Mouse (Mus musculus) G1E (cell line): ENCODE measurements around the gene Pet117. TPM values are rescaled to one million over a fixed set of nuclear protein-coding genes. Genes with fewer than 3 reads are reported as not detected.

ENCODE experiments used
- ATAC-seq: 2 replicates; pipeline ENCODE4 v1.8.0; 2016; ENCODE audit warnings: mild to moderate bottlenecking; ENCODE audit not compliant: insufficient number of reproducible peaks, poor library complexity, low FRiP score, severe bottlenecking; ENCODE audit errors: extremely low read depth
- DNase-seq: peaks from one replicate; pipeline ENCODE4 v3.0.0; 2012; ENCODE audit warnings: low spot score
- H3K27me3 ChIP-seq: 2 replicates; pipeline ENCODE4 v1.6.1; 2012; ENCODE audit warnings: mild to moderate bottlenecking, low read length, inconsistent platforms; ENCODE audit not compliant: insufficient read depth
- H3K36me3 ChIP-seq: replicated peaks from 2 replicates; pipeline ENCODE3; 2012; ENCODE audit warnings: mild to moderate bottlenecking, inconsistent platforms
- H3K4me1 ChIP-seq: 2 replicates; pipeline ENCODE4 v1.6.1; 2012; ENCODE audit warnings: low read depth, low read length, inconsistent platforms, mixed read lengths; ENCODE audit not compliant: insufficient read depth
- H3K4me3 ChIP-seq: 2 replicates; pipeline ENCODE4 v1.5.1; 2012; ENCODE audit warnings: low read depth, mild to moderate bottlenecking, inconsistent platforms, low read length, moderate library complexity, mixed read lengths
- H3K9me3 ChIP-seq: replicated peaks from 2 replicates; pipeline ENCODE4 v1.6.1; 2012; ENCODE audit warnings: inconsistent platforms
- CTCF ChIP-seq: IDR thresholded peaks from 2 replicates; pipeline ENCODE4 v1.5.1; 2012; ENCODE audit warnings: low read depth, low read length, inconsistent platforms, mixed read lengths
- GATA1 ChIP-seq: IDR thresholded peaks from 2 replicates; pipeline ENCODE4 v1.6.1; 2012; ENCODE audit warnings: borderline replicate concordance, low read length, inconsistent platforms, mixed read lengths
- GATA2 ChIP-seq: IDR thresholded peaks from 2 replicates; pipeline ENCODE4 v1.6.1; 2012; ENCODE audit warnings: low read depth, low read length, inconsistent platforms, borderline replicate concordance
- POLR2AphosphoS5 ChIP-seq: IDR thresholded peaks from 2 replicates; pipeline ENCODE4 v1.6.1; 2012; ENCODE audit warnings: low read depth, low read length, inconsistent platforms; ENCODE audit not compliant: insufficient replicate concordance
- TAL1 ChIP-seq: conservative IDR thresholded peaks from 2 replicates; pipeline ENCODE4 v1.6.1; 2012; ENCODE audit warnings: low read depth, low read length, inconsistent platforms, mixed read lengths
- polyA plus RNA-seq: library from polyadenylated mRNA; stranded (reverse); fragments of >175 nt; gene quantifications from 2 replicates; pipeline ENCODE4 v1.2.3, GENCODE M21; 2012
- total RNA-seq, 2 experiments: library from RNA; stranded (forward) in 1 of 2; stranded (reverse) in 1 of 2; fragments of 200-1000 nt in 1 of 2; fragments of >200 nt in 1 of 2; fragmentation: Nextera tagmentation in 1 of 2; gene quantifications; 2 replicates each; pipeline ENCODE4 v1.2.3; 2014 to 2017

Pet117 gene
- total and polyA plus RNA-seq, 3 experiments: 5.7 TPM; not detected in 2

- Histone ChIP-seq H3K4me1 (peaks cover 15% of the 10 kb centered on the region), H3K9me3 (no peaks in the 10 kb centered on the region), H3K27me3 (no peaks in the 10 kb centered on the region), H3K36me3 (peaks cover 79% of the 10 kb centered on the region), H3K4me3 (no peak overlapping the region)
- DNase-seq (no peak), ATAC-seq (no peak)
- TF ChIP-seq GATA1 (no peak), GATA2 (no peak), POLR2AphosphoS5 (no peak), TAL1 (no peak), CTCF (no peak)
These were observed 6.4 kb downstream of the Pet117 start for GRCm38 (mm10) chr2:144375063-144375703.

- H3K4me3 ChIP-seq: no peak overlapping the region
- TF ChIP-seq CTCF (no peak), TAL1 (no peak)
- peaks cover 91% of the 10 kb centered on the region for H3K36me3 ChIP-seq
- H3K9me3 ChIP-seq: no peaks in the 10 kb centered on the region
- no peaks in the 10 kb centered on the region for H3K4me1 ChIP-seq
- ATAC-seq: no peak
- DNase-seq: no peak
- H3K27me3 ChIP-seq: no peaks in the 10 kb centered on the region
These were observed 12.5 kb downstream of the Pet117 start for GRCm38 (mm10) chr2:144381293-144381692.

- no peak for DNase-seq
- no peaks in the 10 kb centered on the region for H3K4me1 ChIP-seq
- no peaks in the 10 kb centered on the region for H3K27me3 ChIP-seq
- H3K36me3 ChIP-seq: peaks cover 93% of the 10 kb centered on the region
- no peak overlapping the region for H3K4me3 ChIP-seq
- TF ChIP-seq CTCF (no peak), POLR2AphosphoS5 (no peak), GATA1 (no peak), GATA2 (no peak), TAL1 (no peak)
- no peak for ATAC-seq
- H3K9me3 ChIP-seq: no peaks in the 10 kb centered on the region
These were observed 12.9 kb downstream of the Pet117 start for GRCm38 (mm10) chr2:144381741-144382140.

GRCm38 (mm10) chr2:144382624-144383138 is 13.9 kb downstream of the Pet117 start:
- no peaks in the 10 kb centered on the region for H3K27me3 ChIP-seq
- no peaks in the 10 kb centered on the region for H3K4me1 ChIP-seq
- H3K4me3 ChIP-seq: no peak overlapping the region
- peaks cover 90% of the 10 kb centered on the region for H3K36me3 ChIP-seq
- TF ChIP-seq TAL1 (no peak), GATA1 (no peak), CTCF (no peak), GATA2 (no peak), POLR2AphosphoS5 (no peak)
- no peaks in the 10 kb centered on the region for H3K9me3 ChIP-seq
- ATAC-seq: no peak
- DNase-seq: no peak

GRCm38 (mm10) chr2:144386296-144386695 is 17.5 kb downstream of the Pet117 start:
- Histone ChIP-seq H3K4me3 (no peak overlapping the region), H3K4me1 (peaks cover 3% of the 10 kb centered on the region; the same call in 1 of the 2 replicates), H3K36me3 (peaks cover 86% of the 10 kb centered on the region), H3K9me3 (0 out of 2 replicates have a peak, but pooled peaks cover 3% of the 10 kb centered on the region), H3K27me3 (no peaks in the 10 kb centered on the region)
- no peak for TF ChIP-seq POLR2AphosphoS5
- TF ChIP-seq GATA1: no peak
- no peak for TF ChIP-seq GATA2
- ATAC-seq (no peak), DNase-seq (no peak)

- ATAC-seq (no peak), DNase-seq (no peak)
- TF ChIP-seq POLR2AphosphoS5: no peak
- TF ChIP-seq GATA2: no peak
- TF ChIP-seq CTCF: no peak
- no peak for TF ChIP-seq TAL1
- no peak for TF ChIP-seq GATA1
- Histone ChIP-seq H3K4me3 (no peak overlapping the region), H3K27me3 (no peaks in the 10 kb centered on the region), H3K36me3 (peaks cover 84% of the 10 kb centered on the region), H3K4me1 (peaks cover 3% of the 10 kb centered on the region; the same call in 1 of the 2 replicates), H3K9me3 (0 out of 2 replicates have a peak, but pooled peaks cover 3% of the 10 kb centered on the region)
These were observed 19.6 kb downstream of the Pet117 start for GRCm38 (mm10) chr2:144388416-144388815.

GRCm38 (mm10) chr2:144399531-144399930 is 30.7 kb downstream of the Pet117 start:
- Histone ChIP-seq H3K4me1 (0 out of 2 replicates have a peak, but pooled peaks cover 2% of the 10 kb centered on the region), H3K36me3 (peaks cover 88% of the 10 kb centered on the region), H3K4me3 (no peak overlapping the region), H3K9me3 (no peaks in the 10 kb centered on the region), H3K27me3 (no peaks in the 10 kb centered on the region)
- TF ChIP-seq GATA2: no peak
- no peak for TF ChIP-seq CTCF
- no peak for TF ChIP-seq POLR2AphosphoS5
- no peak for TF ChIP-seq GATA1
- no peak for TF ChIP-seq TAL1
- ATAC-seq (no peak), DNase-seq (no peak)
